8 mouse cellular contexts compared by ENCODE assay signal in the genomic region with DNA sequence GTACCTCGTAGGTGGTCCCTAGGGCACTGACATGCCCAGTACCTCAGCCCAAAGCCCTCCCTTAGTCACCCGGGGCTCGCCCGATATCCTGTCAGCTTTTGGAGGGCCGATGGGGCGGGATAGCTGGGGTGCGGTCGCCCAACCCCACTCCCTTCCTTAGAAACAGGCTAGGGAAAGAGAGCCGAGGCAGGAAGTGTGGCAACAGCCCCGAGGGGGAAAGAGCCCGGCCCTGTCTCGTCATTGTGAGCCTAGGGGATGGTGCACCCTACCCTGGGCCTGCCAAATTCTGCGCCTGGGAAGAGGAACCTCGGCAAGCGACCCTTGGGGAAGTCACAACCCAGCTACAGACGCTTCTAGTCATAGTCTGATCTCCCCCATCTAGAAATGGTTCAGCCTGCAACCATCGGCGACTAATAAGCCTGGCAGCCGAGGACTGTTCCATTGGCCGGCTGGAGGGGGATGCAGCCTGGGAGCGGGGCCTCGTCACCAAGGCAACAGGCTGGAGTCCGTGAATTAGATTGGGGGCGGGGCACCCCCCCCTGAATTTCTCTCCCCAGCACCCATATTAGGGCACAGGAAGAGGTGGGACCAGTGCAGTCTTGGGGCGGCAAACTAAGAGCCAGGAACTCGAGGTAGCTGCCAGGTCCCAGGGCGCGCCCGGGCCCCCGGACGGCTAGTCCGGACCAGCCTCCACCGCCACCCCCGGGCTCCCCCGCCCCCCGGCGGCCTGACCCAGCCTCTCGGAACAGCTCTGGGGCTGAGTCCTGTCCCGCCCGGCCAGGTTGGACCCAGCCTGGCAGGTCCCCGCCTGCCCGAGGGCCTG. TPM values are rescaled to one million over a fixed set of nuclear protein-coding genes. Genes with fewer than 3 reads are reported as not detected.
DNase-seq lines count a peak whose midpoint lies in the region; ATAC-seq lines count a peak whose summit lies in the region.

No protein-coding gene starts in this region.

- H3K36me3 ChIP-seq in intestine, embryonic 15.5 days = no peaks in the 10 kb centered on the region

- peak overlapping the region; percentile 43 for H3K9ac ChIP-seq in intestine, embryonic 15.5 days

- WGBS in intestine, embryonic 15.5 days = 3% methylated on average over 42 of the region's 42 CpGs

- peak overlapping the region; percentile 37 for H3K4me3 ChIP-seq in intestine, embryonic 15.5 days (replicated peaks)

- peak overlapping the region; percentile 89 for H3K4me2 ChIP-seq in intestine, embryonic 15.5 days (replicated peaks)

- peak; percentile 52 for ATAC-seq in intestine, embryonic 15.5 days

- H3K27me3 ChIP-seq in intestine, embryonic 15.5 days (replicated peaks) = no peaks in the 10 kb centered on the region

- DNase-seq in adrenal gland, adult 2 months = peak; percentile 97
- peak; percentile 91 for DNase-seq in embryo, embryonic 11 days
- peak; percentile 93 for DNase-seq in gastrocnemius, postnatal 25 days
- DNase-seq in left cerebral cortex, postnatal 25 days (ENCODE audit: low spot score in 2 of 2) = peak; percentile 93 to 96
- peak; percentile 92 for DNase-seq in mesoderm, embryonic 11.5 days (ENCODE audit: low read depth, low spot score)
- peak; percentile 91 for DNase-seq in right cerebral cortex, postnatal 36 days (ENCODE audit: low spot score in 2 of 2)
- DNase-seq in urinary bladder, postnatal 4 days (ENCODE audit: low spot score in 2 of 2) = peak; percentile 92

- H3K27ac ChIP-seq in intestine, embryonic 15.5 days = peak overlapping the region; percentile 90

- intact Hi-C loops in left cerebral cortex, postnatal 25 days (cut with DNase I) = loop anchor here (5.0 kb wide), 1 partner anchor 983 kb away; a partner anchor contains a TSS

- H3K4me1 ChIP-seq in intestine, embryonic 15.5 days (replicated peaks) = peaks cover 71% of the 10 kb centered on the region

- no peaks in the 10 kb centered on the region for H3K9me3 ChIP-seq in intestine, embryonic 15.5 days

RNA-seq across cellular contexts. Expression of a gene that starts 1.3 kb away (rescaled TPM):
- total RNA-seq in adrenal gland, adult 2 months (2021) = 10 to 100 TPM; 37.0 to 90.7 TPM
- 78.9 and 91.4 TPM in 2 replicates for polyA plus RNA-seq in adrenal gland, adult 2 months (2012; rRNA removed)
- total RNA-seq in gastrocnemius, postnatal 25 days (2021) = 1 to 10 TPM; 5.1 to 6.9 TPM
- polyA plus RNA-seq in intestine, embryonic 15.5 days (2015; fragmentation: Nextera tagmentation; extraction: Ambion mirVana) = 28.4 and 30.7 TPM in 2 replicates
- total RNA-seq in left cerebral cortex, postnatal 25 days (2021) = 10 to 100 TPM; 73.3 to 85.1 TPM

RNA-seq across cellular contexts. Expression of a gene that starts 10.2 kb away (rescaled TPM):
- 100 to 1,000 TPM in 1 of 2 experiments, 10 to 100 TPM in 1; 87.7 to 112 TPM for total RNA-seq in adrenal gland, adult 2 months (2021)
- 61.7 and 76.6 TPM in 2 replicates for polyA plus RNA-seq in adrenal gland, adult 2 months (2012; rRNA removed)
- 10 to 100 TPM; 22.2 to 24.7 TPM for total RNA-seq in gastrocnemius, postnatal 25 days (2021)
- polyA plus RNA-seq in intestine, embryonic 15.5 days (2015; fragmentation: Nextera tagmentation; extraction: Ambion mirVana) = 116 and 117 TPM in 2 replicates
- 10 to 100 TPM; 40.7 to 42.2 TPM for total RNA-seq in left cerebral cortex, postnatal 25 days (2021)

RNA-seq across cellular contexts. Expression of a gene that starts 10.4 kb away (rescaled TPM):
- 100 to 1,000 TPM; 671 to 700 TPM for total RNA-seq in adrenal gland, adult 2 months (2021)
- polyA plus RNA-seq in adrenal gland, adult 2 months (2012; rRNA removed) = 181 and 240 TPM in 2 replicates
- 100 to 1,000 TPM; 192 to 200 TPM for total RNA-seq in gastrocnemius, postnatal 25 days (2021)
- 581 and 615 TPM in 2 replicates for polyA plus RNA-seq in intestine, embryonic 15.5 days (2015; fragmentation: Nextera tagmentation; extraction: Ambion mirVana)
- total RNA-seq in left cerebral cortex, postnatal 25 days (2021) = 100 to 1,000 TPM; 340 to 356 TPM

RNA-seq across cellular contexts. Expression of a gene that starts 10.6 kb away (rescaled TPM):
- 1 to 10 TPM; 2.1 to 2.4 TPM for total RNA-seq in adrenal gland, adult 2 months (2021)
- 2.1 TPM in 1 of 2 replicates, not detected in the other for polyA plus RNA-seq in adrenal gland, adult 2 months (2012; rRNA removed)
- not detected for total RNA-seq in gastrocnemius, postnatal 25 days (2021)
- not detected in 2 replicates for polyA plus RNA-seq in intestine, embryonic 15.5 days (2015; fragmentation: Nextera tagmentation; extraction: Ambion mirVana)
- total RNA-seq in left cerebral cortex, postnatal 25 days (2021) = 1 to 10 TPM in 1 of 2 experiments, not detected in 1; 3.5 TPM

RNA-seq across cellular contexts. Expression of a gene that starts 10.6 kb away (rescaled TPM):
- 1 to 10 TPM; 6.1 to 6.2 TPM for total RNA-seq in adrenal gland, adult 2 months (2021)
- polyA plus RNA-seq in adrenal gland, adult 2 months (2012; rRNA removed) = 6.5 and 6.7 TPM in 2 replicates
- 1 to 10 TPM; 1.1 to 1.3 TPM for total RNA-seq in gastrocnemius, postnatal 25 days (2021)
- 68.7 and 75.8 TPM in 2 replicates for polyA plus RNA-seq in intestine, embryonic 15.5 days (2015; fragmentation: Nextera tagmentation; extraction: Ambion mirVana)
- 1 to 10 TPM; 7.2 to 8.5 TPM for total RNA-seq in left cerebral cortex, postnatal 25 days (2021)

Comparison
In these comparisons a context has a peak if more than half of its experiments do, and no peak if none do; other contexts are left out.
1. Peak in every context shown above with its lines: DNase-seq, ATAC-seq, H3K4me3 ChIP-seq and H3K27ac ChIP-seq.
2. RNA of a gene that starts 1.3 kb away (total RNA-seq): 37.0 to 90.7 TPM in adrenal gland, adult 2 months and 73.3 to 85.1 TPM in left cerebral cortex, postnatal 25 days; 5.1 to 6.9 TPM in gastrocnemius, postnatal 25 days; every median in the first group is over 4 times any median in the second.